ENCODE assay signal across 8 mouse cellular contexts in the genomic region with DNA sequence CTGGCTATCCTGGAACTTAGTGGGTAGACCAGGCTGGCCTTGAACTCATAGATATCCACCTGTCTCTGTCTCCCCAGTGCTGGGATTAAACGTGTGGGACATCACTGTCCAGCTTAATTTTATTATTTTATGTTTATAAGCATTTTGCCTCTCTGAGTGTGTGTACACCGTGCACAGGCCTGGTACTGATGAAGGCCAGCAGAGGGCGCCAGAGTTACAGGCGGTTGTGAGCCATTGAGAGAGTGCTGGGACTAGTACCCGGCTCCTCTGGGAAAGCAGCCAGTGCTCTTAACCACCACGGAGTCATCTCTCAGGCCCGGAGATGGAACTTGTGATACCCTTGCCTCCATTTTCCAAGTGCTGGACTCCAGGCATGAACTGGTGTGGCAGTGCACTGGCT. TPM values are rescaled to one million over a fixed set of nuclear protein-coding genes. Genes with fewer than 3 reads are reported as not detected.
DNase-seq lines count a peak whose midpoint lies in the region; ATAC-seq lines count a peak whose summit lies in the region.

No protein-coding gene starts in this region.

- no peak overlapping the region for H3K27ac ChIP-seq in neural tube, embryonic 11.5 days (ENCODE audit: low read depth, low read length)
- H3K27ac ChIP-seq in embryonic facial prominence, embryonic 10.5 days (replicated peaks), result no peak overlapping the region
- H3K27ac ChIP-seq in neural tube, embryonic 15.5 days (replicated peaks), result no peak overlapping the region

- no peak overlapping the region for H3K4me2 ChIP-seq in neural tube, embryonic 11.5 days (ENCODE audit: low read depth)
- H3K4me2 ChIP-seq in neural tube, embryonic 15.5 days, result no peak overlapping the region

- H3K4me3 ChIP-seq in neural tube, embryonic 11.5 days (ENCODE audit: low read depth, low read length), result no peak overlapping the region
- H3K4me3 ChIP-seq in embryonic facial prominence, embryonic 10.5 days, result no peak overlapping the region
- H3K4me3 ChIP-seq in neural tube, embryonic 15.5 days (replicated peaks), result no peak overlapping the region

- peak; percentile 46 to 47 for DNase-seq in cerebellum, postnatal 36 days
- DNase-seq in cerebellum, adult 8-10 months, result no peak
- peak; percentile 60 for DNase-seq in neural tube, embryonic 11.5 days (ENCODE audit: low spot score)
- no peak for DNase-seq in neural tube, embryonic 10.5 days (ENCODE audit: extremely low spot score, low spot score)
- DNase-seq in embryonic facial prominence, embryonic 10.5 days (ENCODE audit: low spot score), result peak; percentile 73
- DNase-seq in mesoderm, embryonic 11.5 days (ENCODE audit: low read depth, low spot score), result peak; percentile 69
- no peak for DNase-seq in urinary bladder, adult 18-20 months (ENCODE audit: low spot score in 2 of 2)

- H3K36me3 ChIP-seq in neural tube, embryonic 11.5 days (ENCODE audit: control insufficient read depth, insufficient read depth, low read length), result no peaks in the 10 kb centered on the region
- no peaks in the 10 kb centered on the region for H3K36me3 ChIP-seq in embryonic facial prominence, embryonic 10.5 days (replicated peaks)
- no peaks in the 10 kb centered on the region for H3K36me3 ChIP-seq in neural tube, embryonic 15.5 days

- no peak overlapping the region for H3K9ac ChIP-seq in neural tube, embryonic 11.5 days (ENCODE audit: low read length)
- no peak overlapping the region for H3K9ac ChIP-seq in neural tube, embryonic 15.5 days (replicated peaks)

- WGBS in neural tube, embryonic 11.5 days, result 22% methylated on average over 7 of the region's 7 CpGs
- WGBS in embryonic facial prominence, embryonic 10.5 days, result 25% methylated on average over 7 of the region's 7 CpGs
- WGBS in neural tube, embryonic 15.5 days, result 24% methylated on average over 7 of the region's 7 CpGs

- peaks cover 3% of the 10 kb centered on the region for H3K4me1 ChIP-seq in neural tube, embryonic 11.5 days (ENCODE audit: control insufficient read depth, insufficient read depth, low read length)
- peaks cover 39% of the 10 kb centered on the region for H3K4me1 ChIP-seq in embryonic facial prominence, embryonic 10.5 days
- H3K4me1 ChIP-seq in neural tube, embryonic 15.5 days, result peaks cover 12% of the 10 kb centered on the region

- no peak for ATAC-seq in neural tube, embryonic 11.5 days (ENCODE audit: insufficient read depth, low FRiP score, low TSS enrichment)
- no peak for ATAC-seq in neural tube, embryonic 15.5 days (ENCODE audit: low FRiP score)

- H3K27me3 ChIP-seq in neural tube, embryonic 11.5 days (ENCODE audit: control insufficient read depth, insufficient read depth, low read length), result no peaks in the 10 kb centered on the region
- 0 out of 2 replicates have a peak, but pooled peaks cover 4% of the 10 kb centered on the region for H3K27me3 ChIP-seq in embryonic facial prominence, embryonic 10.5 days (replicated peaks; ENCODE audit: low read depth, poor library complexity, severe bottlenecking)
- no peaks in the 10 kb centered on the region for H3K27me3 ChIP-seq in neural tube, embryonic 15.5 days (replicated peaks)

- H3K9me3 ChIP-seq in neural tube, embryonic 11.5 days (ENCODE audit: control insufficient read depth, low read length), result no peaks in the 10 kb centered on the region
- H3K9me3 ChIP-seq in embryonic facial prominence, embryonic 10.5 days, result no peaks in the 10 kb centered on the region
- H3K9me3 ChIP-seq in neural tube, embryonic 15.5 days (replicated peaks), result no peaks in the 10 kb centered on the region

RNA-seq across cellular contexts. Expression of a gene that starts 4.9 kb away (rescaled TPM):
- polyA plus RNA-seq in neural tube, embryonic 11.5 days (2014; fragmentation: Nextera tagmentation; extraction: Ambion mirVana), result 39.5 and 39.8 TPM in 2 replicates
- polyA plus RNA-seq in embryonic facial prominence, embryonic 10.5 days (2016; fragmentation: Nextera tagmentation; extraction: Ambion mirVana), result 46.6 and 54.5 TPM in 2 replicates
- 23.0 TPM in 2 replicates for polyA plus RNA-seq in neural tube, embryonic 15.5 days (2015; fragmentation: Nextera tagmentation; extraction: Ambion mirVana)

Comparison
In these comparisons a context has a peak if more than half of its experiments do, and no peak if none do; other contexts are left out.
1. DNase-seq: peak in cerebellum, postnatal 36 days (2 of 2), neural tube, embryonic 11.5 days (single experiment), embryonic facial prominence, embryonic 10.5 days (single experiment) and mesoderm, embryonic 11.5 days (single experiment); none in cerebellum, adult 8-10 months (single experiment), neural tube, embryonic 10.5 days (single experiment) and urinary bladder, adult 18-20 months (0 of 2).